Mouse (Mus musculus) erythroblast, adult 5-6 weeks (primary cell): ENCODE data around the gene Mto1. TPM values are rescaled to one million over a fixed set of nuclear protein-coding genes. Genes with fewer than 3 reads are reported as not detected.
A peak's percentile ranks its signal among the peaks of the same experiment; 100 is the strongest.

Source experiments
- ATAC-seq: replicated peaks from 2 replicates; pipeline ENCODE4 v1.8.0; 2016; ENCODE audit warnings: moderate number of reproducible peaks, mild to moderate bottlenecking, moderate TSS enrichment, inconsistent platforms; ENCODE audit not compliant: poor library complexity, low FRiP score, severe bottlenecking
- total RNA-seq, 2 experiments: library from RNA; stranded (forward) in 1 of 2; stranded (reverse) in 1 of 2; fragments of 150-400 nt in 1 of 2; fragments of 200-764, 138-1000 nt in 1 of 2; gene quantifications; 2 replicates each; pipeline versions ENCODE4 v1.2.3 to v1.2.4; 2015 to 2017; ENCODE audit warnings: low replicate concordance in 2 of 2

Mto1 gene
- total RNA-seq (2015; ENCODE audit: low replicate concordance) (7.3 and 14.2 TPM in 2 replicates), total RNA-seq (2017; ENCODE audit: low replicate concordance) (6.9 and 22.0 TPM in 2 replicates)

- ATAC-seq = peak; percentile 97
These were observed at the start of gene Mto1, which contains the start of gene Gm17324 for GRCm38 (mm10) chr9:78447973-78448873. Mto1 (plus strand) TSS chr9:78448208. Gm17324 (minus strand) TSS chr9:78448786.

DNA sequence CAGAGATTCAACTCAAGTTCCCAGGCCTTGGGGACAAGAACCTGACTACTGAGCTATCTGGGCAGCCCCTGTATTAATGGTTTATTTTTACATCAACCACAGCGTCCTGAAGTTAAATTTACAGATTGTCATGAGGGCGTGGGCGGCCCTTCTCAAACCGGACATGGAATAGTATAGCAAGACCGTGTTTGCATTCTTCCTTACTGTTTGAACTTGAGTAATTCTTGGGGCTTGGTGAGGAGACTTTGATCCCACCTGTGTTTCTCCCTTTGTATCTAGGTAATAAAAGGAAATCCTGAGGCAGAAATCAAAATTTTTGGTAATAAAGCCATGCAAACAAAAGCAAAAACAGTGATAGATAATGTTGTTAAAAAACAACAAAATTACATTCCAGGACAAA lies 47.4 kb upstream of the Mto1 start:
- no peak for ATAC-seq

DNA sequence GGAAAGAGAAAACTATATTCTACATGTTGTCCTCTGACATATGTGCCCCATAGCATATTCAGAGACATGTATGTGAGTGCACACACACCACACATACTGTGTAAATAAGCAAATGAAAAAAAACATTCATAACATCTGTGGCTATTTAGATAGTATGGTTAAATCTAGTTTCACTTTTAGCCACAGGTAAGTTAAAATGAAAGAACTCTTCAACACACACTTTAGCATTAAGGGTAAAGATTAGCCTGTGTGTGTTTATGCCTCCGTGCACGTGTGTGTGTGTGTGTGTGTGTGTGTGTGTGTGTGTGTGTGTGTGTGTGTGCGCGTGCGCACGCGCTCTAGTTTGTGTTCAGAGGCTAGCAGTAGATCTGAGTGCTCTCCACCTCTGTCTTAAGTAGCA lies 46.4 kb upstream of the Mto1 start:
- no peak for ATAC-seq

DNA sequence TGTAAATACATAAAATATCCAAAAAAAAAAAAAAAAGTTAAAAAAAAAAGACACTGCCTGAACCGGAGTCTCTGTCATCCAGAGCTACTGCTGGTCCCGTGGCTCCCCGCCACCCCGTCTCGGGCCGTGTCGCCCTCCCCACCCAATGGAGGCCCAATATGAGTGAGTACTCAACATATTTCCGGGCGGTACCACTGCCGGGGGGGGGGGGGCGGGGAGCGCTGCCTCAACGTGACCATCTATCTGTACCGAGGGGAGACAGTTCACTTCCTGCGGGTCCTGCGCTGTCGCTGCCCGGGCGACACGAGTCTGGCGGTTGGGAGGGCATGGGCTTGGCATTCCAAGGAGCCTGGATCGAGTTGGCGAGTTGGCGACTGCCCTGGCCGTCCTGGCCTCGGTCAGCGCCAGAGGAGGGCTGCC lies 20.6 kb upstream of the Mto1 start:
- no peak for ATAC-seq

DNA sequence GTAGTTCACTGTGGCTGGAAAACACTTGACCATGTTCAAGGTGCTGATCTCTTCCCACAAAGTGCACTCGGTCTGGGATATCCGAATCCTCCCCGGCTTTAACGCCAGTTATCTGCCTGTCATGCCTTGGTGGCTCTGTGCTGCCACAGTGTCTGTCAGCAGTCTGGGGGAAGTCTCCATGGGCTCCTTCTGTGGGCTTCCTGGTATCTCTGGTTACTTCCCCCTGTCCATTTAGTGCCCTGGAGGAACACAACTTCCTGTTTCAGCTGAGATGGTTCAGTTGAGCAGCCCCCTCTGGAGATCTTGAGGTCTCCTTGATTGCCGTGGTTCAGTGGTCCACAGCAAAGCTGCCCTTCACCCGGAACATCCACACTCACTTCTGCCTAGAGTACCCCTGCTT lies 19.8 kb upstream of the Mto1 start:
- no peak for ATAC-seq

- 0 out of 2 replicates have a peak, but pooled peaks have one; percentile 41 for ATAC-seq
These were observed 19.1 kb upstream of the Mto1 start for GRCm38 (mm10) chr9:78428870-78429432.

DNA sequence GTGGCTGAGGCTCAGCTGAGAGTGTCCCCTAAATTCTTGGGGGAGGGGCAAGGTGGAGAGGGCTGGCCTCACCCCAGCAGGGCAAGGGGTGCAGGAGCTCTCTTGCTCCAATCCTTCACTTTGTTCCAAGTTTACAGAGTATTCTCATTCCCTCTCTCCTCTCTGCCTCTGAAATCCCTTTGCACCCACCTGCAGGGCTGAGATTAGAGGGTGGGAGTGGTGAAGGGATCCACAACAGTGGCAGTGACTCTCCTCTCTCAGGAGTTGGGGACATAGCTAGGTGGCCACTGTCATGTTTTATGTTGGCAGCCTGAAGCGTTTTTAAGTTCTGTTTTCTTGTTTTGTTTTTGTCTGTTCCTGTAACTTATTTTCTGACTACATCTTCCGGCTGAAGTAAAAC lies 18.5 kb upstream of the Mto1 start:
- no peak for ATAC-seq

- ATAC-seq = no peak
These were observed 17.5 kb upstream of the Mto1 start for GRCm38 (mm10) chr9:78430486-78430885.

DNA sequence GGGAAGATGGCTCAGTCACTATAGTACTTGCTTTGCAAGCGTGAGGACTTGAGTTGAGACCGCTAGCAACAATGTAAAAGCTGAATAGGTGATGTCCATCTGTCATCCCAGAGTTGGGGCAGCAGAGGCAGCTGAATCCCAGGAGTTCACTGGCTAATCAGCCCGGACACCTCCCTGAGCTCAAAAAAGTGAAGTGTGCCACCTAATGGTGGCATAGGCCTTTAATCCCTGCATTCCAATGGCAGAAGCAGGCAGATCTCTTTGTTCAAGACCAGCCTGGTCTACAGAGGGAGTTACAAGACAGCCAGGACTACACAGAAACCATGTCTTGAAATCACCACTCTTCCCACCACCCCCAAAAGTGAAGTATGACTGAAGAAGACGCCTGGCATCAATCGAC lies 15.5 kb upstream of the Mto1 start:
- ATAC-seq = no peak; the same call in 1 of the 2 replicates

- ATAC-seq = no peak
These were observed 8.6 kb upstream of the Mto1 start for GRCm38 (mm10) chr9:78439426-78439825.

DNA sequence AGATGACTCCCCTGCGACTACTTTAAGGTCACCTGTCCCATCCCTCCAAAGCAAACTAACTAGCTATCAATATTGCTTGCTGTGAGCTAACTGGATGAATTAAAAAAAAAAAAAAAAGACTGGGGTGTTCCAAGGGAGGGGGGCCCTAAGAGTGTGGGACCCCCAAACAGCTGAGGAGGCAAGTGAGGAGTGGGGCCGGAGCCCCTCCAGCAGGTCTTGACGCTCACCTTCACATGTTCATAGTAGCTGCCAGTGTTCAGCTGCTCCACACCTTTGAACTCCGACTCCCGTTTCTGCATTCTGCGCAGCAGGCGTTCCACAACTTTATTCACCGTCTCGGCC lies 5.8 kb upstream of the Mto1 start:
- no peak for ATAC-seq

GRCm38 (mm10) chr9:78442579-78443392 lies 5.2 kb upstream of the Mto1 start, which contains the start of gene Cgas:
Cgas (minus strand) TSS chr9:78443237.
- peak; percentile 54 for ATAC-seq

DNA sequence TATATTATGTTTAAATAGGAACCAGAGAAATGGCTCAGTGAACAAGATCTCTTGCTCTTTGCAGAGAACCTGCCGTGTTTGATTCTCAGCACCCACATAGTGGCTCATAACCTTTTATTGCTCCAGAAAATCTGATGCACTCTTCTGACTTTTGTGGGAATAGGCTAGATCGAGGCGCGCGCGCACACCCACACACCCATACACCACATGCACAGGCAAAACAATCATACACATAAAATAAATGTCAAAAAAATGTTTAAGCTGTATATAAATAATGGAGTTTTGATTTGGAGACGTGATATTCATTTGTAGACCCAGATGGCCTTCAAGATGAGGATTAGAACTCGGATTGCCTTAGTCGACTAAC lies 419 bp upstream of the Mto1 start:
- peak; percentile 4; the same call in 1 of the 2 replicates for ATAC-seq

DNA sequence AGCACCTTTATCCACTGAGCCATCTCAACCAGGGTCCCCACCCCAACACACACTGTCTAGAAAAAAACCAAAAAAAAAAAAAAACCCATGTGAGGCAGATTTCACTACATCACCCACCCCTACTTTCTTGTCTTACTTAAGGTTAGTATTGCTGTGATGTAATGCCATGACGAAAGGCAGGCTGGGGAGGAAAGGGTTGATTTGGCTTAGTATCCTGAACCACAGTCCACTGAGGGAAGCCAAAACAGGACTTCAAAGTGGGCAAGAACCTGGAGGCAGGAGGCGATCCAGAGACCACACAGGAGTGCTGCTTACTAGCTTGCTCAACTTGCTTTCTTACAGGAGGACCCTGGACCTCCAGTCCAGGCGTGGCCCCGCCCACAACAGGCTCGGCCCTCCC lies 2.4 kb downstream of the Mto1 start:
- no peak for ATAC-seq

GRCm38 (mm10) chr9:78451382-78451781 lies 3.4 kb downstream of the Mto1 start:
- no peak for ATAC-seq

GRCm38 (mm10) chr9:78457026-78457425 lies 9.0 kb downstream of the Mto1 start:
- no peak for ATAC-seq

DNA sequence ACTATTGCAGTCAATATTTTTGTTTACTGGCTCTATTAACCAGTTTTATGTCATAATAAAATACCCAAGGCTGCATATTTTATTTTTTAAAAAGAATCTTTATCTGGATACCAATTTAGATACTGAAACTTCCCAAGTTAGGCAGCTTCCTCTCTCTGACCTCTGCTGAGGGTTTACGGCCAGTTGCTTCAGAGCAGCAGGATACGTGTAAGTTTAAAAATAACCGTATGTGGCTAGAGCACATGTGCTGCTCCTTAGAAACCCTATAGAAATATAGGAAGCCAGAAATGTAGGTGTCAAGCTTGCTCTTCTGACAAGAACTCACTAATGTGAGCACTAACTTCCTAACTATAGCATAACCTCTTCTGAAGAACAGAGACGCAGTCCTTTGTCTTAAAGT lies 15.3 kb downstream of the Mto1 start:
- ATAC-seq = no peak

GRCm38 (mm10) chr9:78465725-78466124 lies 17.7 kb downstream of the Mto1 start:
- no peak for ATAC-seq

GRCm38 (mm10) chr9:78473588-78473987 lies 25.6 kb downstream of the Mto1 start:
- no peak for ATAC-seq

DNA sequence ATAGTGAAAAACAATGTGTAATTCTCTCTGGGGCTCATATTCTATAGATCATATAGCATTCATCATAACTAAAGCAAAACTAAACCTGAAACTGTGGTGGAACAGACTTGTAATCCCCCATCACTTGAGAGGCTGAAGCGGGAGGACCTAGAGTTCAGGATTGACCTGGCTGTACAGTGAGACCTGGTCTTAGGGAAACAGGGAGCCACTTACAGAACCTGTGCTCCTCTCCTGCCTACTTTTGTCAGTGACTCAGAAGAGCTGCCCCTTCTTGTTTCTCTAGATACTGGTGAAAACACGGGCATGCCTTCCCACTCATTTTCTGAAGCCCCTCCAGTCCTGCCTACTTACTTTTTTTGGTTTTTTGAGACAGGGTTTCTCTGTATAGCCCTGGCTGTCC lies 26.3 kb downstream of the Mto1 start:
- ATAC-seq = no peak
